8 mouse cellular contexts compared by ENCODE assay signal in the genomic region with DNA sequence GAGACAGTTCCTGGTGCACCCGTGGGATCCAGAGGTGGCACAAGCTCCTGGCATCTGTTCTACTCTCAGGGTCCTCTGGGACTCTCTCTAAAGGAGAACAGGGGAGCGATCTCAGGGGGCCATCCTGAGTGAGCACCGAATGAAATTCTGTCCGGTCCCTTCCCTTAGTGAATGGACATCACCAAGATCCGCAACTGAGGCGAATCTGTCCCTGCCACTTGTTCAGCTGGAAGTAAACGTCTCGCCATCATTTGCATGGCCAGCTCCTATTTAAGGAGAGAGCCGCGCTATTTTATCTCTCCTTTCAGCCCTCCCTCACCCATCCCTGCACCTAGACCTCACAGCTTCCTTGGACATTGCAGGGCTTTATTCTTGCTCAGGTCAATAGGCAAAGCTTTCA. TPM values are rescaled to one million over a fixed set of nuclear protein-coding genes. Genes with fewer than 3 reads are reported as not detected.
DNase-seq lines count a peak whose midpoint lies in the region; ATAC-seq and TF ChIP-seq lines count a peak whose summit lies in the region.

No protein-coding gene starts in this region.

- WGBS in cerebellum, adult 2 months = 5% methylated on average over 10 of the region's 10 CpGs
- 14% methylated on average over 10 of the region's 10 CpGs for WGBS in liver, embryonic 12.5 days (ENCODE audit: insufficient replicate concordance)
- WGBS in hindbrain, embryonic 16.5 days = 7% methylated on average over 10 of the region's 10 CpGs
- 8% methylated on average over 10 of the region's 10 CpGs for WGBS in neural tube, embryonic 15.5 days

- H3K4me2 ChIP-seq in liver, embryonic 12.5 days = peak overlapping the region; percentile 55
- H3K4me2 ChIP-seq in hindbrain, embryonic 16.5 days (ENCODE audit: low read length) = peak overlapping the region; percentile 83
- peak overlapping the region; percentile 71 for H3K4me2 ChIP-seq in neural tube, embryonic 15.5 days

- peak; percentile 51 to 59 for DNase-seq in cerebellum, adult 2 months
- DNase-seq in cerebellum, postnatal 4 days (ENCODE audit: low spot score in 2 of 2) = no peak
- no peak for DNase-seq in liver
- DNase-seq in right cerebral cortex, postnatal 36 days (ENCODE audit: low spot score in 2 of 2) = no peak

- H3K27ac ChIP-seq in cerebellum, adult 2 months (ENCODE audit: insufficient read depth, low read length) = peak overlapping the region; percentile 99
- H3K27ac ChIP-seq in liver, embryonic 12.5 days = no peak overlapping the region
- peak overlapping the region; percentile 51; the same call in 1 of the 2 replicates for H3K27ac ChIP-seq in hindbrain, embryonic 16.5 days (ENCODE audit: low read depth, low read length)
- H3K27ac ChIP-seq in neural tube, embryonic 15.5 days (replicated peaks) = 0 out of 2 replicates have a peak overlapping the region, but pooled peaks have one; percentile 70

- H3K9ac ChIP-seq in liver, embryonic 12.5 days = no peak overlapping the region
- H3K9ac ChIP-seq in hindbrain, embryonic 16.5 days (ENCODE audit: low read depth, low read length) = peak overlapping the region; percentile 75
- peak overlapping the region; percentile 70 for H3K9ac ChIP-seq in neural tube, embryonic 15.5 days (replicated peaks)

- H3K9me3 ChIP-seq in liver, embryonic 12.5 days (replicated peaks) = no peaks in the 10 kb centered on the region
- no peaks in the 10 kb centered on the region for H3K9me3 ChIP-seq in hindbrain, embryonic 16.5 days (ENCODE audit: control insufficient read depth, low read length)
- H3K9me3 ChIP-seq in neural tube, embryonic 15.5 days (replicated peaks) = no peaks in the 10 kb centered on the region

- H3K27me3 ChIP-seq in cerebellum, adult 2 months (ENCODE audit: control insufficient read depth, insufficient read depth, low read length) = no peaks in the 10 kb centered on the region
- peaks cover 85% of the 10 kb centered on the region for H3K27me3 ChIP-seq in liver, embryonic 12.5 days (replicated peaks)
- H3K27me3 ChIP-seq in hindbrain, embryonic 16.5 days (replicated peaks; ENCODE audit: control insufficient read depth, insufficient read depth, low read length) = no peaks in the 10 kb centered on the region
- peaks cover 19% of the 10 kb centered on the region for H3K27me3 ChIP-seq in neural tube, embryonic 15.5 days (replicated peaks)

- TF ChIP-seq CTCF in cerebellum, adult 2 months (IDR thresholded peaks at IDR 0.05; ENCODE audit: borderline replicate concordance, insufficient read depth, low read depth, low read length) = no peak

- no peak for ATAC-seq in liver, embryonic 12.5 days
- ATAC-seq in hindbrain, embryonic 16.5 days = no peak
- ATAC-seq in neural tube, embryonic 15.5 days (ENCODE audit: low FRiP score) = peak; percentile 11
- no peak for ATAC-seq in erythroid progenitor cell, adult 5-6 weeks (replicated peaks; ENCODE audit: low FRiP score, poor library complexity, severe bottlenecking)

- H3K4me1 ChIP-seq in cerebellum, adult 2 months (ENCODE audit: control insufficient read depth, insufficient read depth, low read length) = peaks cover 31% of the 10 kb centered on the region
- H3K4me1 ChIP-seq in liver, embryonic 12.5 days = peaks cover 5% of the 10 kb centered on the region
- peaks cover 16% of the 10 kb centered on the region for H3K4me1 ChIP-seq in hindbrain, embryonic 16.5 days (ENCODE audit: control insufficient read depth, insufficient read depth, low read depth, low read length)
- H3K4me1 ChIP-seq in neural tube, embryonic 15.5 days = peaks cover 46% of the 10 kb centered on the region

- peak; percentile 36; the same call in 1 of the 2 replicates for TF ChIP-seq POLR2A in cerebellum, adult 2 months (IDR thresholded peaks at IDR 0.05; ENCODE audit: borderline replicate concordance, insufficient read depth, low read length)

- H3K4me3 ChIP-seq in cerebellum, adult 2 months (replicated peaks; ENCODE audit: insufficient read depth, low read depth, low read length) = peak overlapping the region; percentile 85
- H3K4me3 ChIP-seq in liver, embryonic 12.5 days = no peak overlapping the region
- peak overlapping the region; percentile 75 for H3K4me3 ChIP-seq in hindbrain, embryonic 16.5 days (ENCODE audit: low read length)
- H3K4me3 ChIP-seq in neural tube, embryonic 15.5 days (replicated peaks) = peak overlapping the region; percentile 72

- H3K36me3 ChIP-seq in liver, embryonic 12.5 days = no peaks in the 10 kb centered on the region
- no peaks in the 10 kb centered on the region for H3K36me3 ChIP-seq in hindbrain, embryonic 16.5 days (ENCODE audit: control insufficient read depth, insufficient read depth, low read length)
- H3K36me3 ChIP-seq in neural tube, embryonic 15.5 days = no peaks in the 10 kb centered on the region

RNA-seq across cellular contexts. Expression of a gene that starts 0.7 kb away (rescaled TPM):
- polyA plus RNA-seq in cerebellum, adult 2 months (2012; rRNA removed) = 258 and 326 TPM in 2 replicates
- 0.30 and 0.42 TPM in 2 replicates for polyA plus RNA-seq in liver, embryonic 12.5 days (2016; fragmentation: Nextera tagmentation; extraction: Ambion mirVana)
- 13.1 and 15.2 TPM in 2 replicates for polyA plus RNA-seq in hindbrain, embryonic 16.5 days (2015; fragmentation: Nextera tagmentation; extraction: Ambion mirVana)
- 11.5 and 13.3 TPM in 2 replicates for polyA plus RNA-seq in neural tube, embryonic 15.5 days (2015; fragmentation: Nextera tagmentation; extraction: Ambion mirVana)
- total RNA-seq in erythroid progenitor cell, adult 5-6 weeks (2015; ENCODE audit: low replicate concordance) = not detected in 2 replicates
- not detected in 2 replicates for total RNA-seq in erythroid progenitor cell, adult 5-6 weeks (2017; ENCODE audit: low replicate concordance)

Comparison
In these comparisons a context has a peak if more than half of its experiments do, and no peak if none do; other contexts are left out.
1. DNase-seq: peak in cerebellum, adult 2 months (2 of 2); none in cerebellum, postnatal 4 days (0 of 2), liver (single experiment) and right cerebral cortex, postnatal 36 days (0 of 2).
2. RNA of a gene that starts 0.7 kb away (polyA plus RNA-seq): 258 to 326 TPM in cerebellum, adult 2 months; 13.1 to 15.2 TPM in hindbrain, embryonic 16.5 days, 11.5 to 13.3 TPM in neural tube, embryonic 15.5 days and 0.30 to 0.42 TPM in liver, embryonic 12.5 days; every median in the first group is over 10 times any median in the second.
3. Peak in every context shown above with its lines, with median percentiles within 50 percentile points of each other: H3K4me2 ChIP-seq.